Mouse (Mus musculus): ENCODE results near the gene Hnrnph1.

DNA sequence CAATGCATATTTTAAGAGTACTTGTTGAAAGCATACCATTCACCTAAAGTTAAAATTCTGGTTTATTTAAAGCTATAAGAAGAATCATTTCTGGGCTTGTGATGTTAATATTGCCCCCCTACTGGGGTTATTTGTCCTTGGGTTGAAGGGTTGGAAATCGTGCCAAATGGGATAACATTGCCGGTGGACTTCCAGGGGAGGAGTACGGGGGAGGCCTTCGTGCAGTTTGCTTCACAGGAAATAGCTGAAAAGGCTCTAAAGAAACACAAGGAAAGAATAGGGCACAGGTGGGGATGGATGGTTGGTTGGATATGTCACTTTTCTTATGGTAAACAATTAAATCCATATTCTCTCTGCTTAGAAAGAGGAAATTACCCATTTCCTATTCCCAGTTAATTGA is 4.5 kb downstream of the Hnrnph1 start:
- TF ChIP-seq CHD2 (IDR thresholded peaks at IDR 0.05; ENCODE audit: low read length) = no peak
- TF ChIP-seq EP300 (IDR thresholded peaks at IDR 0.05; ENCODE audit: low read length) = no peak
- TF ChIP-seq CTCF (conservative IDR thresholded peaks at IDR 0.05 in 1 of 2, IDR thresholded peaks at IDR 0.05 in 1 of 2; ENCODE audit: low read depth in 2 of 2, low read length in 2 of 2) = no peak
- no peak for TF ChIP-seq HCFC1 (IDR thresholded peaks at IDR 0.05; ENCODE audit: low read depth, low read length)
- TF ChIP-seq PAX5 (IDR thresholded peaks at IDR 0.05; ENCODE audit: low read length) = no peak
- TF ChIP-seq USF1 (IDR thresholded peaks at IDR 0.05; ENCODE audit: low read depth, low read length) = no peak
- no peak; the same call in 1 of the 2 replicates for TF ChIP-seq POLR2A (IDR thresholded peaks at IDR 0.05; ENCODE audit: low read depth, low read length)
- no peak for TF ChIP-seq MEF2A (IDR thresholded peaks at IDR 0.05; ENCODE audit: borderline replicate concordance, low read depth, low read length)
- TF ChIP-seq ETS1 (conservative IDR thresholded peaks at IDR 0.05; ENCODE audit: low read depth, low read length) = no peak
- no peak for TF ChIP-seq MYC (IDR thresholded peaks at IDR 0.05; ENCODE audit: low read depth, low read length)

Data from CH12.LX (cell line).